Mouse (Mus musculus): Measurements from ENCODE around the gene Ube2c. TPM values are rescaled to one million over a fixed set of nuclear protein-coding genes. Genes with fewer than 3 reads are reported as not detected.

Gene Ube2c
- polyA plus RNA-seq, 1 experiment from 2014 or later: 106 TPM

DNA sequence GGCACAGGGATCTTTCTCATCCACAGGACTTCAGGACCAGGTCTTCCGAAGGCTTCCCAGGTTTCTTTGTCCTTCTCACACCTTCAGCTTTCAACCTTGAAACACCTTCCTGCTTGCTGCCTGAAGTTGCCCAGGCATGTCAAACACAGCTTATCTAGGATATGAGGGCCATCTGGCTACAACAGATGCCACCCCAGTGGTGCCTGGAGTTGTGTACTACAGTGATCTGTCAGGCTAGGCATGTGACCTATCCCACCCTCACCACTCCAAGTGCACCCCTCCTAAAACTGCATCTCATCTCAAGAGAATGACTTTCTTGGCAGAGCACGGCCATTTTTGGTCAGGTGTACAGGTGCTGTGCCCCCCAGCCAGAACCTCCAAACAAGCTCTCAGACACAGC is 8.2 kb upstream of the Ube2c start:
- no peak for ATAC-seq

DNA sequence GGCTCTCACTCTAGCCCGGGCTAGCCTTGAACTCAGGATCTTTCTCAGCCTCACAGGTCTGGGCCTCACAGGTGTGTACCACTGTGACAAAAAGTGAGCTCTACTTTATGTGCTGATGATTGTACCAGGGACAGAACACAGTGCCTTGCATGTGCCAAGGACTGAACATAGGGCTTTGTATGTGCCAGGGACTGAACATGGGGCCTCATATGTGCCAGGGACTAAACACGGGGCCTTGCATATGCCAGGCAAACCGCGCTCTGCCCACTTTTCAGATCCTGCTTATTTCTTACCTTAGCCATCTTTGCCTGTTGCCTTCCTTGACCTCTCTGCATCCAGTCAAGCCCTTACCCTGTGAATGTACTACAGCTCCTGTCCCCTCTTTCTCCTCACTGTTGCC is 7.7 kb upstream of the Ube2c start:
- CTCF ChIA-PET: interaction anchor here (1.3 kb wide), 1 partner anchor 32 kb away, joined by 4 read pairs; no protein-coding TSS in a partner anchor
- no peak for DNase-seq (ENCODE audit: low read depth, low spot score)
- no peak for ATAC-seq
- no peaks in the 10 kb centered on the region for H3K27me3 ChIP-seq
- no peak for TF ChIP-seq CTCF (IDR thresholded peaks at IDR 0.05)
- POLR2A ChIA-PET: no interaction called here
- in situ Hi-C loops (cut with MboI; ENCODE audit: low pct_unique_long_range_greater_than_20kb): no loop called here

More for the DNA sequence above, 8.2 kb upstream of the Ube2c start:
- TF ChIP-seq CTCF (IDR thresholded peaks at IDR 0.05): no peak
- CTCF ChIA-PET: no interaction called here
- in situ Hi-C loops (cut with MboI; ENCODE audit: low pct_unique_long_range_greater_than_20kb): no loop called here
- DNase-seq (ENCODE audit: low read depth, low spot score): no peak
- POLR2A ChIA-PET: interaction anchor here (1.9 kb wide), 1 partner anchor 15 kb away, joined by 5 read pairs; the partner anchor contains the start of genes Dnttip1 and Wfdc3
- H3K27me3 ChIP-seq: no peaks in the 10 kb centered on the region

DNA sequence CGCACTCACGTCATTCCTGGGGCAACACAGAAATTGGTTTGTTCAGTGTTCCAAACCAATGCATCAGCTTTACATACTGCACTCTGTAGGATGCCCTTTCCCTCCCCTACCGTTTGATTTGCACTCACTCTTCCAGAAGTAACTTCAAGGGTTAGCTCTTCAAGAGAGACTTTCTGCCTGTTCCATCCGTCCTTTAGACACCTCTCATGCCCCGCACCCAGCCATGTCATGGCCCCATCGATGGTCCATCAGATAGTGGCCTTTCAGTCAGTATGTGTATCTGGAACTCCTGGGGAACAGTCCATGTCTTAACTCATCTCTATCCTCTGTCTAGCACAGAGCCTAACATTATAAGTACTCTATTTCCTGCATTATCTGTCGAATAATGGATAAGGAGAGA is 7.1 kb upstream of the Ube2c start:
- in situ Hi-C loops (cut with MboI; ENCODE audit: low pct_unique_long_range_greater_than_20kb): no loop called here
- no peak for DNase-seq (ENCODE audit: low read depth, low spot score)
- H3K27me3 ChIP-seq: no peaks in the 10 kb centered on the region
- ChIA-PET POLR2A (no interaction called here), CTCF (interaction anchor here (1.3 kb wide), 1 partner anchor 32 kb away, joined by 4 read pairs; no protein-coding TSS in a partner anchor)
- ATAC-seq: no peak
- TF ChIP-seq CTCF (IDR thresholded peaks at IDR 0.05): no peak

DNA sequence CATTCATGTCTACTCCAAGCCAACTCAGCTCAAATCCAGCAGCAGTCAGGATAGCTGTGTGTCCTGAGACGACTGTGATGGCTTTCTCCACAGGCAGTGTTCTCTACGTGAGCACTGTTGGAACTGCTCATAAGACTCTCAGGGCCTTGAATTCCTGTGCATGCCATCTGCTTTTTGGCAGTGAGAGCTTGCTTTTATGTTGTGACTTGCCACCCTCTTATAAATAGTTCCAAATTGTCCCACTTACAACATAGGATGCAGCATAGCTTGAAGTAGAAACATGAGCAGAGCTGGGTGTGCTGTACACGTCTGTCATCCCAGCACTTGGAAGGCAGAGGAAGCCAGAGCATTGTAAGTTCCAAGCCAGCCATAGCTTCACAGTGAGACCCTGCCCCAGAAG is 3.9 kb upstream of the Ube2c start:
- no peaks in the 10 kb centered on the region for H3K27me3 ChIP-seq
- DNase-seq (ENCODE audit: low read depth, low spot score) (no peak), ATAC-seq (no peak)
- POLR2A ChIA-PET: no interaction called here
- in situ Hi-C loops (cut with MboI; ENCODE audit: low pct_unique_long_range_greater_than_20kb): no loop called here
- TF ChIP-seq CTCF (IDR thresholded peaks at IDR 0.05): no peak
- CTCF ChIA-PET: no interaction called here

DNA sequence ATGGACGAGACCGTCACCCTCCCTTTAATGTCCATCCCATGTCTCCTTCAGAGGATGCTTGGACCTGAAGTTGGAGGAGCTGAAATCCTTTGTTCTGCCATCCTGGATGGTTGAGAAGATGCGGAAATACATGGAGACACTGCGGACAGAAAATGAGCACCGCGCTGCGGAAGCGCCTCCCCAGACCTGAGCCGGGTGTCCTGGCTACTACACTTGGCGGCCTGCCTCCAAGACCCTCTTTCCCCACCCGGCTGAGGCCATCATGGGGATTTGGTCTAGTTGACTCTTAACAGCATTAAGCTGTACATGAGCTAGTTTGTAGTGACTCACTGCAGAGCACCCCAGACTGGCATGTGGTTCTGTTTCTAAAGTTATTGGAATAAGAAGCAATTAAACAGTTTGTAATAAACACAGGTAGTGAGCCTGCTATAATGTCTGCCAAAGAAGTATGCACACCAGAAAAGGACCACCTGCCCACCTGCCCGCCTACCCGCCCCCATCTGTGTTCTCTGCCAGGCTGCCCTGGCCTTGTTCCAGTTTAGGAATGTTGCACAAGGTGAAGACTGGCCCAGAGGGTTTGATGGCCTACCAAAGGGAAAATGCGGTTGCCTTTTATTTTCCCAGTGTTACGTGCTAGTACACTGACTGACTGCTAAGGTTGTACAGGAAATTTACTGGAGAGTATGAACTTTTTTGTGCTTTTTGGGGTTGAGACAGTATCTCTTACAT is 1.7 kb upstream of the Ube2c start:
- no peak for TF ChIP-seq CTCF (IDR thresholded peaks at IDR 0.05)
- in situ Hi-C loops (cut with MboI; ENCODE audit: low pct_unique_long_range_greater_than_20kb): no loop called here
- ChIA-PET POLR2A (interaction anchor here (0.8 to 2.1 kb wide), 2 partner anchors 9 to 127 kb away, joined by 4 to 5 read pairs; no protein-coding TSS in a partner anchor), CTCF (interaction anchor here (1.1 kb wide), 1 partner anchor 16 kb away, joined by 4 read pairs; no protein-coding TSS in a partner anchor)
- DNase-seq (ENCODE audit: low read depth, low spot score) (no peak), ATAC-seq (no peak)
- no peaks in the 10 kb centered on the region for H3K27me3 ChIP-seq

DNA sequence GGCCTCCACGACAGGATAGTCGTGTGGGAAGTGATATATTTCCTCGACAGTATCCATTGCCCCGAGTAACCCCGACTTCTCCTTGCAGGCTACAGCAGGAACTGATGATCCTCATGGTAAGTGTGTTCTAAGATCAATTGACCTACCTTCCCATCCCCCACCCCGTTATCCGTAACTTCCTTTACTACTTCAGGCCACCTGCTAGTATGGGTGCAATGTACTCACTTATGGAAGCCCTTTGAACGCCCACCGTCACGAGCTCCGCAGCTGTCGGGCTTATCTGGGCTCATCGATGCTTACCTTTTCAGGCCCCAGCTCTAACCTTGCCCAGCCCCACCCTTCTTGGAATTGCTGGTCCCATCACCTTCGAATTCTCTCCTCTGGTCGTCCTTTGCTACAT is 581 bp downstream of the Ube2c start:
- in situ Hi-C loops (cut with MboI; ENCODE audit: low pct_unique_long_range_greater_than_20kb): no loop called here
- no peak for TF ChIP-seq CTCF (IDR thresholded peaks at IDR 0.05)
- ChIA-PET CTCF (no interaction called here), POLR2A (interaction anchor here (1.1 kb wide), 1 partner anchor 24 kb away, joined by 3 read pairs; no protein-coding TSS in a partner anchor)
- H3K27me3 ChIP-seq: no peaks in the 10 kb centered on the region
- ATAC-seq (no peak), DNase-seq (ENCODE audit: low read depth, low spot score) (no peak)

DNA sequence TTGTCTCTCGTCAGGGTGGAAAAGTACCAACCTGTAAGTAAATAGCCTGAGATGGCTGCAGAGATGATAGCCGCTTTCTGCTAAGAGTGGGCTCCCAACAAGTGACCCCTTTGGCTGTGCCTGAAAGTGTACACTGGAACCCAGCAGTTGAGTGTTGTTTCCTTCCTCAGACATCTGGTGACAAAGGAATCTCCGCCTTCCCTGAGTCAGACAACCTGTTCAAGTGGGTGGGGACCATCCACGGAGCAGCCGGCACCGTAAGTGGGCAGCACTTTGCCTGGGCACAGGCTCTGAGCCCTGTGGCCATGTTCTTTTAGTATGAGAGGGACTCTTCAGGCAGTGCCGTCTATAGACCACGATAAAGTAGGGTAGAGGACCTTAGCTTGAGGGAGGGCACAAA is 1.4 kb downstream of the Ube2c start:
- CTCF ChIA-PET: no interaction called here
- in situ Hi-C loops (cut with MboI; ENCODE audit: low pct_unique_long_range_greater_than_20kb): no loop called here
- no peak for TF ChIP-seq CTCF (IDR thresholded peaks at IDR 0.05)
- DNase-seq (ENCODE audit: low read depth, low spot score) (no peak), ATAC-seq (no peak)
- POLR2A ChIA-PET: interaction anchor here (1.8 kb wide), 1 partner anchor 22 kb away, joined by 5 read pairs; no protein-coding TSS in a partner anchor
- H3K27me3 ChIP-seq: no peaks in the 10 kb centered on the region

DNA sequence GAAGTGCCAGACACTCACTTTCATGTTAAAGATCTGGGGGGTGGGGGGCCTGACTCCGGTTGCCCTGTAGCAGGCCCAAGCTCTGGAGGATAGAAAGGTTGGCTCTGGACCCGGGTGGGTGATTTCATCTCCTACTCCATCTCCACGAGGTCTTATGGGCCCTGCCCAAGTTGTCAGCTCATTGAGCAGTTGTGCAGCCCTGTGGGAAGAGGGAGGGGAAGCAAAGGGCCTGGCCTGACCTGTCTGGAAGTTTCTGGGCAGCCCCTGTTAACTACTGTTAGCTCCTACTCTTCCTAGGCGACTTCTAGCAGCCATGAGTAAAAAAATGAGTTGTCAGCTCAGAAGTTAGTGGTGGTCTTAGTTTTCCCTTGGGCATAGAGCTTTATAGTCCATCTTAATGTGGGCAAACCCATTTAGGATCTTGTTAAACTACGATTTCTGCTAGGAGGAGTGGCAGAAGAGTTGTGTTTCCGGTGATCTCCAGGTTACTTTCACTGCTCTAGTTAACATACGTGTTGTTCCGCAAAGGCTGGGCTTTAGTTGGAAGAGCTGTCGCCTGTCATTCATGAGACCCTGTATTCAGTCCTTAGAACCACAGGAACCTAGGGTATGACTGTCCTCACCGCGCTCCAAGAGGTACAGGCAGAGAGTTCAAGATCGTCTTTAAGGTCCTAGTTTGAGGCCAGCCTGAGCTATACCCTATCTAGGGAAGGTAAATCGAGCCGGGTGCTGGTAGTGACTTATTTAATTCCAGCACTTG is 3.7 kb downstream of the Ube2c start:
- in situ Hi-C loops (cut with MboI; ENCODE audit: low pct_unique_long_range_greater_than_20kb): no loop called here
- H3K27me3 ChIP-seq: no peaks in the 10 kb centered on the region
- no peak for ATAC-seq
- no peak for TF ChIP-seq CTCF (IDR thresholded peaks at IDR 0.05)
- DNase-seq (ENCODE audit: low read depth, low spot score): no peak
- ChIA-PET CTCF (interaction anchor here (1.0 to 1.6 kb wide), 3 partner anchors 11 to 21 kb away, joined by 3 to 9 read pairs (median 4); no protein-coding TSS in a partner anchor), POLR2A (no interaction called here)

DNA sequence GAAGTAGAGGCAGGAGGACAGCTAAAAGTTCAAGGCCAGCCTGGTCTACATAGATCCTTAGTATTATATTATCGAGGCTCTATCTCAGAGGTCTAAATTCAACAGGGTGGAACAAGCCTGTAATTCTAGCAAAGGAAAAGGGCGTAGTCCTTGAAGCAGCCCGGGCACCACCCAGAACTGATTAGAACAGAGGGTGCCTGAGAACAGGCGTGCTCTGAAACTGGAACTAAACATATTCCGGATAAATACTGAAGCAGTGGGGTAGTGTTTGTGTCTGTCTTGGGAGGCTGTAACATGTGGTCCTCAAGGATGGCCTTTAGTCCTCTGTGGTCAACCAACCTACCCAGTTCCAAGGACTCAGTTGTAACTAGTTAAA is 4.3 kb downstream of the Ube2c start:
- ChIA-PET POLR2A (no interaction called here), CTCF (interaction anchor here (1.0 to 1.6 kb wide), 2 partner anchors 10 to 20 kb away, joined by 3 to 9 read pairs; no protein-coding TSS in a partner anchor)
- in situ Hi-C loops (cut with MboI; ENCODE audit: low pct_unique_long_range_greater_than_20kb): no loop called here
- TF ChIP-seq CTCF (IDR thresholded peaks at IDR 0.05): no peak
- no peak for DNase-seq (ENCODE audit: low read depth, low spot score)
- no peak for ATAC-seq
- H3K27me3 ChIP-seq: no peaks in the 10 kb centered on the region

DNA sequence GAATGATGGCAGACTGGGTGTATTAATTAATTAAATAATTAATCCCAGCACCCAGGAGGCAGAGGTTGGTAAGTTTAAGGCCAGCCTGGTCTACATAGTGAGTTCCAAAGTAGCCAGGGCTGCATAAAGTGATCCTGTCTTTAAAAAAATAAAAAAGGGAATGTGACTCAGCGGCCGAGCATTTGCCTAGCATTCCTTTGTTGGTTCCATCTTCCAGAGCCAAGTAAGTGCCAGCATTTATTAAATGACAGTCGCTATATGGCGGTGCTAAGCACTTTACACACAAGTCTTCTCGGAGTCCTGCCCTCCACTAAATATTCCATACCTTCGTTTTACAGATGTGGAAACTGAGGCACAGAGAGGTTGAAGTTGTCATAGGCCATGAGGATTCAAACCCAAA is 6.4 kb downstream of the Ube2c start:
- DNase-seq (ENCODE audit: low read depth, low spot score): no peak
- H3K27me3 ChIP-seq: no peaks in the 10 kb centered on the region
- TF ChIP-seq CTCF (IDR thresholded peaks at IDR 0.05): no peak
- in situ Hi-C loops (cut with MboI; ENCODE audit: low pct_unique_long_range_greater_than_20kb): no loop called here
- ATAC-seq: no peak
- ChIA-PET CTCF (interaction anchor here (0.9 kb wide), 1 partner anchor 18 kb away, joined by 3 read pairs; no protein-coding TSS in a partner anchor), POLR2A (interaction anchor here (1.4 kb wide), 1 partner anchor 8 kb away, joined by 5 read pairs; no protein-coding TSS in a partner anchor)

DNA sequence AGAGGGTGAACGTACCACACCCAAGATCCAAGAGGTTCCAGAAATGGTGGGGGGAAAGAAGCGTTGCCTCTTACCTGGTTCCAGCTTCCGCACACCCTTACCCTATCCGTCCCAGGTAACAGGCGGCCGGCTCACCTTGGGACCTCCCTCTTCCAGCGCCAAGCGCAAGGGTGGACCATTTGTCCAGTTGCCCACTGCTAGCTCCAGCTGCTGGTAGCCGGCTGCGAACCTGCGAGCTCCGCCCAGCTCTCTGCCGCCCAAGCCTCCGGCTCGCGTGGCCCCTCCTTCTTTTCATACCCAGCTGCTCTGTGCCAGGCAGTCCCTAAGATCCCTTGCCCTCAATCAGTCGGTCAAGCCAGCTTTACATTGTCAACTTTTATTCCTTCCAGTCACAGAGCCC is 7.1 kb downstream of the Ube2c start:
- POLR2A ChIA-PET: interaction anchor here (1.4 kb wide), 1 partner anchor 9 kb away, joined by 5 read pairs; no protein-coding TSS in a partner anchor
- ATAC-seq (no peak), DNase-seq (ENCODE audit: low read depth, low spot score) (no peak)
- no peaks in the 10 kb centered on the region for H3K27me3 ChIP-seq
- TF ChIP-seq CTCF (IDR thresholded peaks at IDR 0.05): no peak
- CTCF ChIA-PET: interaction anchor here (0.8 kb wide), 1 partner anchor 9 kb away, joined by 3 read pairs; the partner anchor contains the start of gene Snx21
- in situ Hi-C loops (cut with MboI; ENCODE audit: low pct_unique_long_range_greater_than_20kb): no loop called here

Measured in Patski (cell line).